Mouse (Mus musculus) lung, embryonic 14.5 days (tissue): ENCODE measurements around the gene Rnls. TPM values are rescaled to one million over a fixed set of nuclear protein-coding genes. Genes with fewer than 3 reads are reported as not detected.

ENCODE experiments used
- ATAC-seq: fragments of 200-750 bp; cut with Nextera tagmentation; 2 replicates; pipeline ENCODE4 v1.8.0; 2017; ENCODE audit warnings: mild to moderate bottlenecking, moderate TSS enrichment, moderate library complexity; ENCODE audit not compliant: insufficient read depth
- DNase-seq: peaks from one replicate; pipeline ENCODE4 v3.0.0-alpha.2; 2015
- H3K27ac ChIP-seq: fragments of 300-500 bp; sonication (generic); 2 replicates; pipeline ENCODE4 v1.5.1; 2014; ENCODE audit warnings: low read depth, mild to moderate bottlenecking, moderate library complexity
- H3K27me3 ChIP-seq: fragments of 300-500 bp; sonication (generic); 2 replicates; pipeline ENCODE4 v1.6.1; 2014; ENCODE audit warnings: low read length, control low read depth; ENCODE audit not compliant: insufficient read depth
- H3K36me3 ChIP-seq: fragments of 300-500 bp; sonication (generic); 2 replicates; pipeline ENCODE4 v1.6.1; 2014; ENCODE audit warnings: control low read depth; ENCODE audit not compliant: insufficient read depth
- H3K4me1 ChIP-seq: fragments of 300-500 bp; sonication (generic); 2 replicates; pipeline ENCODE4 v1.6.1; 2014; ENCODE audit warnings: antibody characterized with exemption, control low read depth; ENCODE audit not compliant: insufficient read depth
- H3K4me2 ChIP-seq: fragments of 300-500 bp; sonication (generic); 2 replicates; pipeline ENCODE4 v1.6.1; 2014; ENCODE audit warnings: mild to moderate bottlenecking
- H3K4me3 ChIP-seq: fragments of 300-500 bp; sonication (generic); 2 replicates; pipeline ENCODE4 v1.5.1; 2014; ENCODE audit warnings: low read depth, low read length
- H3K9ac ChIP-seq: fragments of 300-500 bp; sonication (generic); 2 replicates; pipeline ENCODE4 v1.6.1; 2014
- H3K9me3 ChIP-seq: fragments of 300-500 bp; sonication (generic); 2 replicates; pipeline ENCODE4 v1.6.1; 2016; ENCODE audit warnings: low read depth, low read length, control low read depth
- CTCF ChIP-seq: IDR thresholded peaks from 2 replicates; pipeline ENCODE4 v1.5.1; 2016; ENCODE audit warnings: antibody characterized with exemption, low read depth
- WGBS: fragments of 180-500 bp; shearing (Covaris S2); extraction: QIAGEN DNeasy Blood & Tissue Kit; methylation state at CpG from one replicate; pipeline ENCODE4 v1.1.7; 2014; 5-methylcytosine and 5-hydroxymethylcytosine counted together
- polyA plus RNA-seq: library from polyadenylated mRNA; unstranded; fragments of >200 nt; fragmentation: Nextera tagmentation; extraction: Ambion mirVana; gene quantifications from 2 replicates; pipeline ENCODE4 v1.2.1, GENCODE M21; 2014

Rnls gene
- polyA plus RNA-seq, 1 experiment from 2014 or later = 6.6 TPM

DNA sequence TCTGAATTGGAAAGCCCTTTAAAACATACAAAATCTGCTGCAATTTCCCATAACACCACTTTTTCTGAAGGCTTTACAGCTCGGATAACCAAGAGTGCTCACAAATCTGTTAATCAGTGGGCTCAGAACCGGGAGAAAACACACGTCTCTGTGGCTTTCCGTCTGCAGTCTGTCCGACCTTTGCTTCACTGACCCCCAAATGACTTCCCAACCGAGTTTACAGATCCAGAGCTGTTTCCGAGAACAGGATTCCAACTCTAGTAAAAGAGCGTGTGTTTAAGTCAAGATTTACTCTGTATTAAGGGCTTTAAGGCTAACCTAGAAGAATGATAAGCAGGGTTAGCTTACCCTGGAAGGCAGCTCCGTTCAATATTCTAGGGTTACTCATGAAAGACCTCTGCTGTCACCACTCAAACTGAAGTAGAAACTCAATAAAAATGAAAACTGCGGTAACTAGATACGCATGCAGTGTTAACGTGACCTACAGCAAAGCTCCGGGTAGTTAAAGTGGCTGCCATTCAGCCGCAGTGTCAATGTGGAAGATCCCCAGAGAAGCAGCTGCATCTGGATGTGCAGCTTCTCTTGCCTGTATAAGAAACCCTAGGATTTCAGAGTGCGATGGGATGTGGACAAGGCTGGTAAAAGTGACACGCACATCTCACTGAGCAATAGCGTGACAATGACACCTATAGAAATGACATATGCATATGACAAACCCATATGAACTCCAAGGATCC is 224.4 kb downstream of the Rnls start:
- no peak overlapping the region for H3K9ac ChIP-seq
- no peak for TF ChIP-seq CTCF
- ATAC-seq (no peak), DNase-seq (peak; percentile 33)
- peak overlapping the region; percentile 31 for H3K4me2 ChIP-seq
- H3K9me3 ChIP-seq = no peaks in the 10 kb centered on the region
- H3K4me1 ChIP-seq = no peaks in the 10 kb centered on the region; the same call in 1 of the 2 replicates
- H3K4me3 ChIP-seq = no peak overlapping the region
- H3K27ac ChIP-seq = no peak overlapping the region
- no peaks in the 10 kb centered on the region for H3K36me3 ChIP-seq
- H3K27me3 ChIP-seq = no peaks in the 10 kb centered on the region
- 23% methylated on average over 17 of the region's 17 CpGs for WGBS

DNA sequence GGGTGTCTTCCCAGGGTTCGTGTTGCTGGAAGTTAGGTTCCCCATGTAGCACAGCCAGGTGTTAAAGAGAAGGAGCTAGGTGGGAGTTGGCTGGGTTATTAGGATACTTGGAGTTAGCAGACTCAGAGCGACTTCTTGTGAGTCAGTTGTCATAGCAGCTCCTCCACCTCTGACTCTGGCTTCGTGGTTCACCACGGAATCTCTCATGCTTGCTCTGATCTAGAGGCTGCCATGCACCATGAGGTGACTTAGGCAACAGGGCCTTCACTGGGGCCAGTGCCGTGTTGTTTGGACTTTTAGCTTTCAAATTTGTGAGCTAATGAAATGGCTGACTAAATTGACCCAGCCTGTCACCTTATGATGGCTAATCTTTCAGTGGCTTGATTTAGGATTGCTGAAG is 227.3 kb downstream of the Rnls start:
- no peak for TF ChIP-seq CTCF
- H3K27me3 ChIP-seq = no peaks in the 10 kb centered on the region
- DNase-seq = no peak
- no peak overlapping the region for H3K4me2 ChIP-seq
- no peaks in the 10 kb centered on the region for H3K36me3 ChIP-seq
- no peak overlapping the region for H3K27ac ChIP-seq
- WGBS = 74% methylated on average over 5 of the region's 5 CpGs
- no peak for ATAC-seq
- H3K4me3 ChIP-seq = no peak overlapping the region
- H3K4me1 ChIP-seq = no peaks in the 10 kb centered on the region; the same call in 1 of the 2 replicates
- no peaks in the 10 kb centered on the region for H3K9me3 ChIP-seq
- no peak overlapping the region for H3K9ac ChIP-seq

DNA sequence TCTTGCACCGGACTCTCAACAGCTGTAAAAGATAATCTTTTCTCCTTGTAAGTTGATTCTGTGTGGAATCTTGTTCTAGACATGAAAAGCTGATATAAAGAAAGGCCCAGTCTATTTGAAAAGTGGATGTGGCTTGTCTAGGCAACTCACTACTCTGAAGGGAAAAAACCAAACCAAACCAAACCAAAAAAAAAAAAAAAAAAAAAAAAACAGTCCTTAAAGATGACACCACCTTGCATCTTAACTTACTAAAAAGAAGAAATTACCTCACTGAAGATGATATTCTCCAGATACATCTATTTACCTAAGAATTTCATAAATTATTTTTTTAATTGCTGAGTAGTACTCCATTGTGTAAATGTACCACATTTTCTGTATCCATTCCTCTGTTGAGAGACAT is 230.2 kb downstream of the Rnls start:
- no peak overlapping the region for H3K4me2 ChIP-seq
- H3K9me3 ChIP-seq = no peaks in the 10 kb centered on the region
- no peak overlapping the region for H3K9ac ChIP-seq
- no peaks in the 10 kb centered on the region for H3K4me1 ChIP-seq
- no peaks in the 10 kb centered on the region for H3K27me3 ChIP-seq
- WGBS = 50% methylated on average over 1 of the region's 1 CpGs
- no peak overlapping the region for H3K4me3 ChIP-seq
- no peak for TF ChIP-seq CTCF
- no peak overlapping the region for H3K27ac ChIP-seq
- H3K36me3 ChIP-seq = no peaks in the 10 kb centered on the region
- ATAC-seq (no peak), DNase-seq (no peak)

DNA sequence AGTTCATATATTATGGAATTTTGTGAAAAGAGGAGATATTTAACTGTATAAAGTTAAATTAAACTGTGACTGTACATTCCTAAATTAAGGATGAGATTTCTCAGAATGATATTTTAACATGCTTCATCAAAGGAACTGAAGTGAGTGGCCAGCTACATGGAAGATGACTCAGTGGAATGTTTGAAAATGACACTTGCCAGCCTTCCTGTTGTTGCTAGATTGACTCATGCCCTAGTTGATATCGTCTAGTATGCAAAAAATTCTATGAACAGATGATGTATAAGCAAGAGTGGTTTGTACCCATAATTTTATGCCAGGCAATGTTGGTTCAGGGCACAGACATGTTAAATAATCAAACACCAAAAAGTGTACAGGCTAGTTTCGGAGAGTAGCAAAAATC is 232.2 kb downstream of the Rnls start:
- ATAC-seq = no peak
- 76% methylated on average over 2 of the region's 2 CpGs for WGBS
- no peak overlapping the region for H3K27ac ChIP-seq
- no peak overlapping the region for H3K4me3 ChIP-seq
- H3K27me3 ChIP-seq = no peaks in the 10 kb centered on the region
- H3K4me1 ChIP-seq = no peaks in the 10 kb centered on the region
- H3K4me2 ChIP-seq = no peak overlapping the region
- H3K9me3 ChIP-seq = no peaks in the 10 kb centered on the region
- no peak for TF ChIP-seq CTCF
- H3K36me3 ChIP-seq = no peaks in the 10 kb centered on the region
- DNase-seq = no peak
- H3K9ac ChIP-seq = no peak overlapping the region

DNA sequence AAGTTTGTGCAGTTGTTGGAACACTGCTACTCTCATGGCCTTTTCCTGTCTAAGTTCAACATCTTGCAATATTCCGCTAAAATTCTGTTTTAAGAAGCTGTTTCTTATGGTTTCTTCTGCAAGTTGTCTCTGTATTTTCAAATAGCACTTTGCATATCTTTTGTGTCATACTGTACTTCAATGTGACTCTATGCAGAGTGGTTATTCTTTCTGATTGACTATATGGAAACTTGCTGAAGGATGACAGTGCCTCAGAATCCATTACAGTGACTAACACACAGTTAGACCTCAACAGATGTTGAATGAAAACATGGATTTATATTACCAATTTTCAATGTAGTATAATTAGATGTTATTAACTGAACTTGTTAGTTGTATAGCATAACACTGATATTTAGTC is 232.9 kb downstream of the Rnls start:
- Histone ChIP-seq H3K27ac (no peak overlapping the region), H3K4me3 (no peak overlapping the region), H3K4me1 (no peaks in the 10 kb centered on the region), H3K9ac (no peak overlapping the region), H3K9me3 (no peaks in the 10 kb centered on the region), H3K27me3 (no peaks in the 10 kb centered on the region), H3K36me3 (no peaks in the 10 kb centered on the region), H3K4me2 (no peak overlapping the region)
- ATAC-seq = no peak
- DNase-seq = no peak
- TF ChIP-seq CTCF = no peak
- 88% methylated on average over 1 of the region's 1 CpGs for WGBS

DNA sequence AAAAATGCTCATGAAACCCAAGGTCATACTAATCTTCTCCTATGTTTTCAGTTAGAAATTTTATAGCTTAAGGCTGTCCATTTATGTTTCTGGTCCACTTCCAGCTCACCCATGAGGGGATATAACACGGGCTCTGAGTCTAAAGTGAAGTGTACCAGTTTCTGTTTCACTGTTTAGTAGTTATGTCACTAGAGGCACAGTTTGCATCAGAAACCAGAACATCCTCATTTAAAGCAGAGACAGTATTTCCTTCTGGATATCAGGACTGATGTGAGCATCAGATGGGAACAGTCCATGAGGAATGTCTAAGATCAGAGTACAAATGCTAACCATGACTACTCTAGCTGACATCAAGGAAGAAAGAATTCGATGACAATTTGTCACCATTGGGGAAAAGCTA is 233.9 kb downstream of the Rnls start:
- no peaks in the 10 kb centered on the region for H3K27me3 ChIP-seq
- 67% methylated on average over 2 of the region's 2 CpGs for WGBS
- no peak for TF ChIP-seq CTCF
- H3K4me3 ChIP-seq = no peak overlapping the region
- H3K9ac ChIP-seq = no peak overlapping the region
- no peaks in the 10 kb centered on the region for H3K9me3 ChIP-seq
- DNase-seq (no peak), ATAC-seq (no peak)
- H3K4me2 ChIP-seq = no peak overlapping the region
- no peak overlapping the region for H3K27ac ChIP-seq
- H3K36me3 ChIP-seq = no peaks in the 10 kb centered on the region
- no peaks in the 10 kb centered on the region for H3K4me1 ChIP-seq

DNA sequence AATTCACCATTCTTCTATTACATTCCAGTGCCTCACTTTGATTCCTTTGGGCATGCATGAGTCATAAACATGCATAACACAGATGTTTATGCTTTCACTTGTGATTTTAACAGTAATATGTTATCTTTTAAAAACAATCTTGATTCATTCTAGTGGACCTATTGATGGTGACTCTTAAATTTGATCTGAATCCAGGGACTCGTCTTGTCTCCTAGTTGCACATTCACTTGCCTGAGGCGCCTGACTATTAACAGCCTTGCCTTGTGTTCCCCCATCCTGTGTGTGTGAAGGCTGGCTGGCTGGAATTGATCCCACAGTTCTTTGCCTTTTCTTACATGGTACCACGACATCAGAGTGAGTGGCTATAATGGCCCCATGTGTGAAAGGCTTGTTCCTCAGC is 243.7 kb downstream of the Rnls start:
- H3K27me3 ChIP-seq = no peaks in the 10 kb centered on the region

DNA sequence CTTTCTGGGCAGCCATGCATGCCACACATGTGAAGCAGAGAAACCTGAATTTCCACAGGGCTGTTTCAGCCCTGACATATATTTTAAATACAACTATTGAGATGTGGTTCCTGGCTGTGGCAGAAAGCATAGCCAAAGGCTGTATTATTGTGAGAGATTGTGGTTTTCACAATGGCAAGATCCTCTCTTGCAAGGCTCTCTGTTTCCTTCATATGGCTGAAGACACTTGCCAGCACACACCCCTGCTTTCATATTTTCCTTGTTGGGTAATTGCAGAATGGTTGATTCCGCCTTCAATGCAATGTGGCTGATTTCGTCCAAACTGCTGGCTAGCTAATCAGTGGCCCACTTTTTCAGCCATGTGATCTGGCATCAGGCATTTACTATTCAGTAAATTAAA is 248.9 kb downstream of the Rnls start:
- Histone ChIP-seq H3K4me1 (no peaks in the 10 kb centered on the region), H3K4me3 (no peak overlapping the region), H3K27ac (no peak overlapping the region), H3K9me3 (no peaks in the 10 kb centered on the region), H3K9ac (no peak overlapping the region), H3K36me3 (no peaks in the 10 kb centered on the region), H3K27me3 (no peaks in the 10 kb centered on the region), H3K4me2 (no peak overlapping the region)
- no peak for DNase-seq
- WGBS = 89% methylated on average over 2 of the region's 2 CpGs
- no peak for TF ChIP-seq CTCF
- ATAC-seq = no peak

More for the DNA sequence above, 243.7 kb downstream of the Rnls start:
- Histone ChIP-seq H3K27ac (no peak overlapping the region), H3K9ac (no peak overlapping the region), H3K4me2 (no peak overlapping the region), H3K36me3 (no peaks in the 10 kb centered on the region), H3K9me3 (no peaks in the 10 kb centered on the region), H3K4me1 (no peaks in the 10 kb centered on the region), H3K4me3 (no peak overlapping the region)
- DNase-seq = no peak
- no peak for ATAC-seq
- 70% methylated on average over 3 of the region's 3 CpGs for WGBS
- TF ChIP-seq CTCF = no peak
